Mouse (Mus musculus) embryonic facial prominence, embryonic 15.5 days (tissue): Measurements from ENCODE around the gene March2. TPM values are rescaled to one million over a fixed set of nuclear protein-coding genes. Genes with fewer than 3 reads are reported as not detected.
A peak's percentile ranks its signal among the peaks of the same experiment; 100 is the strongest.

Source experiments
- ATAC-seq: fragments of 200-750 bp; cut with Nextera tagmentation; 2 replicates; pipeline ENCODE4 v1.8.0; 2017; ENCODE audit warnings: low read depth, moderate TSS enrichment; ENCODE audit not compliant: insufficient number of reproducible peaks, low FRiP score, low TSS enrichment
- H3K27ac ChIP-seq: fragments of 300-500 bp; sonication (generic); replicated peaks from 2 replicates; pipeline ENCODE4 v1.5.1; 2015; ENCODE audit warnings: mild to moderate bottlenecking, inconsistent platforms
- H3K27me3 ChIP-seq: fragments of 300-500 bp; sonication (generic); 2 replicates; pipeline ENCODE4 v1.6.1; 2015; ENCODE audit warnings: inconsistent platforms
- H3K36me3 ChIP-seq: fragments of 300-500 bp; sonication (generic); 2 replicates; pipeline ENCODE4 v1.6.1; 2015; ENCODE audit warnings: mild to moderate bottlenecking, inconsistent platforms
- H3K4me1 ChIP-seq: fragments of 300-500 bp; sonication (generic); 2 replicates; pipeline ENCODE4 v1.6.1; 2015; ENCODE audit warnings: inconsistent platforms
- H3K4me2 ChIP-seq: fragments of 300-500 bp; sonication (generic); replicated peaks from 2 replicates; pipeline ENCODE4 v1.6.1; 2015; ENCODE audit warnings: mild to moderate bottlenecking, inconsistent platforms
- H3K4me3 ChIP-seq: fragments of 300-500 bp; sonication (generic); replicated peaks from 2 replicates; pipeline ENCODE4 v1.5.1; 2015; ENCODE audit warnings: mild to moderate bottlenecking, inconsistent platforms
- H3K9ac ChIP-seq: fragments of 300-500 bp; sonication (generic); 2 replicates; pipeline ENCODE4 v1.6.1; 2015; ENCODE audit warnings: inconsistent platforms
- H3K9me3 ChIP-seq: fragments of 300-500 bp; sonication (generic); replicated peaks from 2 replicates; pipeline ENCODE4 v1.6.1; 2016; ENCODE audit warnings: inconsistent platforms
- WGBS: fragments of 180-500 bp; shearing (Covaris S2); methylation state at CpG from one replicate; pipeline ENCODE4 v1.1.7; 2015; 5-methylcytosine and 5-hydroxymethylcytosine counted together
- polyA plus RNA-seq: library from polyadenylated mRNA; unstranded; fragments of >200 nt; fragmentation: Nextera tagmentation; extraction: Ambion mirVana; gene quantifications from 2 replicates; pipeline ENCODE4 v1.2.1, GENCODE M21; 2015

The March2 gene
- polyA plus RNA-seq: 58.6 and 60.6 TPM in 2 replicates

DNA sequence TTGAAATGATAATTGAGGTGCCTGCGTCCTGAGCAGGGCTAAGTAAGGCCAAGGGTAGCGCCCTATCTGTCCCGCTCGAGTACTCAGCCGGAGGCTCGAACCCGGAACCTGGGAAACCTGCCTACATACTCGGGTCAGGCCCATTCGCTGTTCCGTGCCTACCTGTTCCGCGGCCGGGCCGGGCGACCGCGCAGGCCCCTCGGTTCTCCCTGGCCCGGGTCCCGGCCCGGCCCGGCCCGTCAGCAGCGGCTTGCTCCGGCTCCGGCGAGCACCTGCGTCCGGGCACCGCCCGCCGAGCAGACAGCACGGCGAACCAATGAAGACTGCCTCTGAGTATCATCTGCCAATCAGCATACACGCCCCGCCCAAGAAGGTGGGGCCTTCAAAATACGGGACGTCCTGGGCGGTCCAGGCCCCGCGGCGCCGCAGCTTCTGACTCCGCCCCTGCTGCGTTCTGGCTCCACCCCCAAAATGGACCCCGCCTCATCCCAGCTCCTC, at the start of gene March2:
Gene March2, minus strand, starts transcription at position 287 of the 498 bp plus-strand sequence.
- Histone ChIP-seq H3K4me2 (peak within 1 kb of the TSS; percentile 75), H3K9ac (peak within 1 kb of the TSS; percentile 57), H3K4me1 (no peaks in the 10 kb centered on the region), H3K4me3 (peak within 1 kb of the TSS; percentile 85), H3K27me3 (no peaks in the 10 kb centered on the region), H3K36me3 (no peaks in the 10 kb centered on the region), H3K9me3 (no peaks in the 10 kb centered on the region), H3K27ac (no peak within 1 kb of the TSS)
- ATAC-seq: peak; percentile 100
- under 1% methylated on average over 46 of the region's 46 CpGs for WGBS

DNA sequence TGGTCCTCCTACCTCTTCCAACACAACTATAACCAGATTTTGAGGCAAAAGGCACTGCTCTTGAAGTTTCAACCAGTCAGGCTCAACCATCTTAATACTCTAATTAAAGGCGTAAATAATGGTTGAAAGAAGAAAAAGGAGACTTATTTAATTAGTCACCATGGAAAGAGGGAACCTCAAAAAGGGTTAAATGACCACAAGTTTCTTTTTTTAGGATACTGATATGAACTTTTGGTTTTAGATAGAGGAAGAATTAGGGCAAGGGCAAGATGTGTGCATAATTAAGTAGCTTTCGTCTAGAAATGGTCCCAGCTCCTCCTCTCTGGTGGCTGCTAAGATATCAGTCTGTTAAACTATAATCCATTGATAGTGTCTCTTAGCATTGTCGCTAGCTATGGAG, 47.9 kb upstream of the March2 start:
- WGBS: 75% methylated on average over 3 of the region's 3 CpGs
- Histone ChIP-seq H3K36me3 (no peaks in the 10 kb centered on the region), H3K27me3 (no peaks in the 10 kb centered on the region), H3K9me3 (no peaks in the 10 kb centered on the region), H3K4me2 (no peak overlapping the region), H3K9ac (no peak overlapping the region), H3K4me3 (no peak overlapping the region), H3K27ac (no peak overlapping the region), H3K4me1 (no peaks in the 10 kb centered on the region)
- ATAC-seq: no peak

DNA sequence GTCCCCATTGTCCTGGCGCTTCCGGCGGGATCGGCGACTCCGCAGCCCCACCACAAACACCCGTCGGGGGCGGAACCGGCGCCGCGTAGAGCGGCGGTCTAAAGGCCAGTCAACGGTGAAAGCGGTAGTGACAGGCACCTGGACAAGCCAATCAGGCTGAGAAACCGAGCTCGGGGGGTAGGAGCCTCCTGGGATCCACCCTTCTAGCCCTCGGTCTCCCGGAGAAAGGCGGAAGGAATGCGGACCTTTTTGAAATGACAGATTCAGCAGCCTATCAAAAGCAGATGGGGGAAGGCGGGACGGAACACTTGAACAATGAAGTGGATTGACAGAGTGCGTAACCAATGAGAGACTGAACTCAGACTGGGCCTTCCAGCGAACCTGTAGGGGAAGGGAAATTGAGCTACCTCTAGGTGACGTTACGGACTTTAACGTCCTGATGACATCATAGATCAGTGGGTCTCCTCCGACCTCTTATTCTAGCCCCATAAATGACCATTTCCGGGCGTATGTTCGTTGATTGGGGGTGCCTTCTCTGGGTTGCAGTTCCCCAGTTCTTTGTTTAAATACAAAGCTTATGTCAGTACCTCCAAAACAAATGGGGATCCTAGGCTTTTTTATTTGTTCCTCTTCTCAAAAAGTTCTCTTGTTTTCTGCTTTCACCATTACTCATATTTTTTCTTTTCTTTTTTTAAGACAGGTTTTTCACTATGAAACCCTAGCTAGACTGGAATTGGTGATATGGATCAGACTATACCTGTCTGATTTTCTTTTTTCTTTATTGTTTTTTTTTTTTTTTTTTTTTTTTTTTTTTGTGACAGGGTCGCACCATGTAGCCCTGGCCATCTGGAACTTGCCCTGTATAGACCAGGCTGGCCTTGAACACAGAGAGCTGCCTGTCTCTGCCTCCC, 42.0 kb upstream of the March2 start, which contains the start of gene Rab11b:
Gene Rab11b, minus strand, starts transcription at position 276 of the 911 bp plus-strand sequence.
- 2% methylated on average over 35 of the region's 35 CpGs for WGBS

DNA sequence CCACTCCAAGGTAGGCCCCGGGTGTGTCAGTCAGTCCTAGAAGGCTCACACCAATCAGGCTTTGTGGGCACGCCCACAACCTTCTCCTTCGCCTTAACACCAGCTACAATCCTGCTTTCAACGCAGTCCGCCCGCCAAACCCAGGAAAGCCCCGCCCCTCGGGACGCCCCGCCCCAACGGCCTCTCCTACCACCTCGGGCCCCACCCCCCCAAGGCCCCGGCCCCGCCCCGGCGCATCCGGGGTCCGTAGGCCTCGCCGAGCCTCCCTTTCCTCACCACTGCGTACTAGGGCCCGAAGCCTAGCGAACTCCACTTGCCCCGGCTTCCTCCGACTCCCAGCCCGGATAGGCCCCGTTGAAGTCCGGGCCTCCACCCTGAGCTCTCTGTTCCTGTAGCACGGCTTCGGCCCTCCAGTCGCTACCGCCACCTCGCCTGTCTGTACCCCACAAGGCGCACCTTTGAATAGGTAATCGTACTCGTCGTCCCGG, 41.3 kb upstream of the March2 start:
- Histone ChIP-seq H3K4me2 (peak overlapping the region; percentile 72), H3K36me3 (no peaks in the 10 kb centered on the region), H3K27ac (peak overlapping the region; percentile 100), H3K4me3 (peak overlapping the region; percentile 76), H3K9ac (peak overlapping the region; percentile 100), H3K27me3 (no peaks in the 10 kb centered on the region), H3K9me3 (no peaks in the 10 kb centered on the region), H3K4me1 (peaks cover 45% of the 10 kb centered on the region)
- peak; percentile 85 for ATAC-seq
- WGBS: under 1% methylated on average over 38 of the region's 38 CpGs

More for the DNA sequence above, 42.0 kb upstream of the March2 start, which contains the start of gene Rab11b:
- Histone ChIP-seq H3K36me3 (no peaks in the 10 kb centered on the region), H3K4me2 (peak within 1 kb of the TSS; percentile 72), H3K4me1 (peaks cover 41% of the 10 kb centered on the region), H3K4me3 (peak within 1 kb of the TSS; percentile 76), H3K9ac (peak within 1 kb of the TSS; percentile 100), H3K27ac (peak within 1 kb of the TSS; percentile 100), H3K9me3 (no peaks in the 10 kb centered on the region), H3K27me3 (no peaks in the 10 kb centered on the region)
- peak; percentile 100 for ATAC-seq

DNA sequence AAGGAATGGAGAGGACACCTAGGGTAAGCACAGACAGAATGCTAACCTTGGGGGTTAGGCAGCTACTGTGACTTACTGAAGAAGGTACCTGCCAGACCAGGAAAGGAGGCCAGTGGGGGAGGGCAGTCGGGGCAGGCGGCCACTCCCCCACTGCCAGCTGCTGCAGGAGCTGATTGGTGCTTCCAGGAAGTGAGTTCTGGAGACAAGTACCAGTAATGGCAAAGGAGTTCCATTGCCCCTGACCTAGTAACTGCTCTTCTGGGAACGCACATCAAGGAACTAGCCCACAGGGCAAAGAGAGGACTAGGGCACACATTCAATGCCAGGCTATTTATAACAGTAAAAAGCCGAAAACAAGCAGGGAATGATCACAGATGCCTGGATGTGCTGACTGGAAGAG, 38.8 kb upstream of the March2 start:
- peaks cover 55% of the 10 kb centered on the region for H3K4me1 ChIP-seq
- H3K4me2 ChIP-seq: no peak overlapping the region
- H3K9ac ChIP-seq: no peak overlapping the region

DNA sequence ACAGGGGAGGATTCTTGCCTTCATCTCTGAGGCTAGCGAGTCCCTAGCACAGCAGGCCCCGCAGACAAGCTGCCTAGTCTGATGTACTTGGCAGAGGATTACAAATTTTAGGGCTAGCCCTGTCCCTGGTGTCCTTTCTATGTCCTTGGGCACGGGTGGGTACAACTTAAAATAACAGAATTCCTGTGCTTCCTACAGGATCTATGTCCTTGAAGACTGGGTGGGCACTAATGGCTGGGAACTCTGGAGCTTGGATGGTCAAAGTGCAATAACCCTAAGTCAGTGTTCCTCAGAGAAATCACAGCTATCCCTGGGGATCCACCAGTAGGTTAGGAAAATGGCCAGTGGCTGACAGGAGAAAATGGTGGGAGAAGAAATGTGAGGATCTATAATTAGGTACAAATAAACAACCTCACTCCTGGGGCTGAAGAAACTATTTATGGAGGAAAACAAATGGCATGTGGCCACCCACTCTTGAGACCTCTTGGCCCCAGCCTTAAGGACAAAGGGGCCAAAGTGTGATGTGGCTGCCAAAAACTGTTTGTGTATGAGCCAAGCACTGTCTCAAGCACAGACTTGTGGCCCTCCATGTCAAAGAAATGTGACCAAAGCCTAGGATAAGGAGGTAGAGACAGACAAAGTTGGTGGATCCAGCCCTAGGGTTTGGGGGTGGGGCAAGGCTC, 37.8 kb upstream of the March2 start:
- H3K9ac ChIP-seq: no peak overlapping the region
- no peak for ATAC-seq
- H3K27ac ChIP-seq: no peak overlapping the region
- WGBS: 80% methylated on average over 3 of the region's 3 CpGs
- H3K36me3 ChIP-seq: peaks cover under 1% of the 10 kb centered on the region; the same call in 1 of the 2 replicates
- no peaks in the 10 kb centered on the region for H3K9me3 ChIP-seq
- H3K4me1 ChIP-seq: peaks cover 55% of the 10 kb centered on the region
- no peak overlapping the region for H3K4me2 ChIP-seq
- H3K4me3 ChIP-seq: no peak overlapping the region
- H3K27me3 ChIP-seq: no peaks in the 10 kb centered on the region

More for the DNA sequence above, 38.8 kb upstream of the March2 start:
- H3K36me3 ChIP-seq: no peaks in the 10 kb centered on the region
- 54% methylated on average over 4 of the region's 4 CpGs for WGBS
- ATAC-seq: no peak
- no peaks in the 10 kb centered on the region for H3K27me3 ChIP-seq
- H3K27ac ChIP-seq: no peak overlapping the region
- no peaks in the 10 kb centered on the region for H3K9me3 ChIP-seq
- H3K4me3 ChIP-seq: no peak overlapping the region

DNA sequence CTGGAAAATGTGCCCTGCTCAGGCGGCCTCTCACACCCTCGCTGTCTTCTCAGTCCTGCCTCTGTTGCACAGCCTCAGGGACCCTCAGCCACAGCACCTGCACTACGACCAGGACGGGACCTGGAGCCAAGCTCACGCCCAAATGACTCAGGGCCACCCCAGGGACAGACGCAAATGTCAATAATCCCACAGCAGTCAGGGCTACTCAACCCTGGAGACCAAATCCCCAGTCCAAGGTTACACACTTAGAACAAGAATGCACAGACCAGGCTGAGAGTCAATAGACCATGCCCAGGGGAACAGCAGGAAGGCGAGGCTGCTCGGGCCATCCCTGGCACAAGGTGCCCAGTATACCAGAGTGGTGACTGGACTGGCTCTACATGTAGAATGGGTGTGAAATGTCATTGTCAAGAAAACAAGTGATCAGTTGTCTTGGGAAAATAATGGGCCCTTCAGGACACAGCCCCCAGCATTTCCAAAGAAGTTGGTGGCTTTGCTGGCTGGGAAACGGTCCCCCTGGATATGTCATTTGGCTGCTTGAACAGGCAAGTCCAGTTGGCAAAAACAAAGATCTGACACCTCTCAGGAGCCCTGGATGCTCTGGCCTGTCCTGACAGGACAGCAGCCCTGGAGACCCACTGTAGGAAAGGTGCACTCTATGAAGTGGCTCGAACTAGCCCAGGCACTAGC, 37.1 kb upstream of the March2 start:
- 80% methylated on average over 10 of the region's 10 CpGs for WGBS
- no peak overlapping the region for H3K4me3 ChIP-seq
- peaks cover 7% of the 10 kb centered on the region; the same call in 1 of the 2 replicates for H3K36me3 ChIP-seq
- peaks cover 55% of the 10 kb centered on the region for H3K4me1 ChIP-seq
- no peaks in the 10 kb centered on the region for H3K27me3 ChIP-seq
- H3K27ac ChIP-seq: no peak overlapping the region; the same call in 1 of the 2 replicates
- no peak for ATAC-seq
- H3K9me3 ChIP-seq: no peaks in the 10 kb centered on the region
- no peak overlapping the region for H3K4me2 ChIP-seq
- H3K9ac ChIP-seq: no peak overlapping the region

DNA sequence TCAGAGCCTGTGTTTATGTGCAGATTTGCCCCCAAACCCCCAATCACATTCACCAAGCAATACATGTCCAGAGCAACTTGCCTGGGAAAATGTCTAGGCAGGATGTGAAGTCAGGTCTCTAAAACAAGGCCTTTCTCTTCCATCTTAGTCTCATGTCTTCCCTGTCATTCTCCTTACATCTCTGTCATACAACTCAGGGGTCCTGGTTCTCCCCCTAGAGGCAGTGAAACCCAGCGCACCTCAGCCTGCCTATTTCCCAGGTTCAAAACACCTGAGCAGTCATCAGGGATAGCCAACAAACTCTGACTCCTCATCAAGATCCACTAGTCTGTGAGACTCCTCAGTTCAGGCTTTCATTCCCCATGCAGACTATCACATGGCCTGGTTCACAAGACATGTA, 36.2 kb upstream of the March2 start:
- Histone ChIP-seq H3K4me2 (no peak overlapping the region), H3K27me3 (no peaks in the 10 kb centered on the region), H3K4me3 (no peak overlapping the region), H3K9ac (no peak overlapping the region), H3K9me3 (no peaks in the 10 kb centered on the region), H3K27ac (no peak overlapping the region), H3K4me1 (peaks cover 55% of the 10 kb centered on the region), H3K36me3 (peaks cover 11% of the 10 kb centered on the region; the same call in 1 of the 2 replicates)
- WGBS: 63% methylated on average over 1 of the region's 1 CpGs
- ATAC-seq: no peak

DNA sequence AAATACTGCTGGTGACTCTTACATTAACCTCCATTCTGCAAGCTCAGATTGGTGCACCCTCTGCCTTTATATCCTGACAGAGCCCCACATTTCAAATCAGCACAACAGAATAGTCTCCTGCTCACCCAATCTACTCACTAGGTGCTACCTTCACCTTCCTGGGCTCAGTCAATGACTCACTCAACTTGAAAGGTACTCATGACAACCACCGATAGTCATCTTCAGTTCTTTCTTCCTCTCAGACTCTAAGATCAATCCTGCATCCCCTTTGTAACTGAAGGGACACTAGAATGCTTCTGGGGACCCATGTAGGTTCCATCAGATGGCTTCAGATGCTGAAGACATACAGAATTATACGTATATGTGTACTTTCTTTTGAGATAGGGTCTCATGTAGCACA, 33.8 kb upstream of the March2 start:
- peaks cover 32% of the 10 kb centered on the region for H3K36me3 ChIP-seq
- no peak overlapping the region for H3K4me3 ChIP-seq
- H3K27ac ChIP-seq: no peak overlapping the region
- no peaks in the 10 kb centered on the region for H3K9me3 ChIP-seq
- ATAC-seq: no peak
- no peak overlapping the region for H3K4me2 ChIP-seq
- WGBS: 95% methylated on average over 2 of the region's 2 CpGs
- no peaks in the 10 kb centered on the region for H3K27me3 ChIP-seq
- H3K9ac ChIP-seq: no peak overlapping the region
- H3K4me1 ChIP-seq: peaks cover 33% of the 10 kb centered on the region

DNA sequence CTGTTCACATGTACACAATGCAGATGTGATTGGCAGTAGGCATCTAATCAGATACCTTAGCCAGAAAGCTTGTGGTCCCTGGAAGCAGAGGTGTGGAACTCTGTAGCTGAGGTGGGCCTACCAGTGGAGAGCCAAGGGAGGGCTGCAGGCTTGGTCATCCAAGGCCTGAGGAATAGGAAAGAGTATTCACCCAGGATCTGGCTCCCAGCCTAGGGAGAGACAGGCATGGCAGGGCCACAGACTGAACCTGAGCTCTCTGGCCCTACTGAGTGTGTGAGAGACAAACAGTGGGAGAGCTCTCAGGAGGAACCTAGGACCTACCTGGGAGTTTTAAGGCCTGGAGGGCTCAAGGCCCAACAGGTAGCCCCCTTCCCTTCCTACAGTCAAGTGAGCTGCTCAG, 32.7 kb upstream of the March2 start:
- H3K4me1 ChIP-seq: peaks cover 22% of the 10 kb centered on the region
- no peak overlapping the region for H3K4me3 ChIP-seq
- H3K27ac ChIP-seq: no peak overlapping the region
- H3K27me3 ChIP-seq: no peaks in the 10 kb centered on the region
- no peak for ATAC-seq
- no peaks in the 10 kb centered on the region for H3K9me3 ChIP-seq
- H3K36me3 ChIP-seq: peaks cover 35% of the 10 kb centered on the region
- no peak overlapping the region for H3K9ac ChIP-seq
- no peak overlapping the region for H3K4me2 ChIP-seq
